Mouse (Mus musculus) bone marrow macrophage, adult 2 months (primary cell): ENCODE data around the gene Dcst2. TPM values are rescaled to one million over a fixed set of nuclear protein-coding genes. Genes with fewer than 3 reads are reported as not detected.

Experiments used
- H3K27ac ChIP-seq: 2 replicates; pipeline ENCODE4 v1.5.1; 2012; ENCODE audit warnings: low read depth, low read length; ENCODE audit not compliant: insufficient read depth
- H3K4me1 ChIP-seq: 2 replicates; pipeline ENCODE4 v1.6.1; 2012; ENCODE audit warnings: low read length; ENCODE audit not compliant: control insufficient read depth, insufficient read depth
- H3K4me3 ChIP-seq: 2 replicates; pipeline ENCODE4 v1.5.1; 2012; ENCODE audit warnings: mild to moderate bottlenecking, low read length, moderate library complexity; ENCODE audit not compliant: insufficient read depth
- CTCF ChIP-seq: IDR thresholded peaks from 2 replicates; pipeline ENCODE4 v1.5.1; 2012; ENCODE audit warnings: low read depth, mild to moderate bottlenecking, low read length, moderate library complexity
- POLR2A ChIP-seq: IDR thresholded peaks from 2 replicates; pipeline ENCODE4 v1.6.1; 2012; ENCODE audit warnings: mild to moderate bottlenecking, low read depth, low read length, borderline replicate concordance
- polyA plus RNA-seq: library from polyadenylated mRNA; stranded (reverse); fragments of >200 nt; gene quantifications from 2 replicates; pipeline ENCODE4 v1.2.4, GENCODE M21; 2012; ENCODE audit not compliant: missing spikeins, insufficient read depth, insufficient read length

Gene Dcst2
- polyA plus RNA-seq, 1 experiment, result not detected

DNA sequence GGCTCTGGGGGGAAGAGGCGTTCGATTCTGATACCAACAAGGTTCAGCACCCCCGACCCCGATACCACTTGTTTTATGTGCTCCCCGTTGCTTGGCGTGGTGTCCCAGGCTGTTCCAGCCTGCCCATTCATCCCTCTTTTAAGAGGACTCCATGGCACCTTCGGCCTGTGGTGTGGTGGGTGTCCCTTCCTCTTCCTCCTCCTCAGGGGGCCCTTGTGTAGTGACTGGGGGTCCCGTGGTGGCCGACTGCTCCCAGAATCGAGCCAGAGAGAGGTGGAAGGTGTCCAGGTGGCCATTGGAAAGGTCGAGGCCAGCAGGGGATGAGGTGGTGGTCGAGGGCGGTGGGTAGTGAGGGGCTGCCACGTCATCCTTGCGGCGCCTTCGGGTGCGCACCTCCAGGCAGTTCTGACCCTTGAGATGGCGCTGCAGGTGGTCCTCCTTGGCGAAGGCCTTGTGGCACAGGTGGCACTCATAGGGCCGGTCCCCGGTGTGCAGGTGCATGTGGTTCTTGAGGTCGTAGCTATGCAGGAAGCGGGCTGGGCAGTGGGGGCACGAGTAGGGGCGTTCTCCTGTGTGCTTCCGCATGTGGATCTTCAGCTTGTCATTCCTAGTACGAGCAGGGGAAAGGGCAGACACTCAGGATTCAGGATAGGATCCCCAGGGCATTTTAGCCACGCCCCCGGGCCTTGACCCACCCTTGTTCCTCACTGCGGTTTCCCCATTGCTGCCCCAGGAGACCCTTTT lies 17.8 kb downstream of the Dcst2 start:
- H3K4me3 ChIP-seq, result no peak overlapping the region
- TF ChIP-seq CTCF (no peak), POLR2A (no peak)
- H3K4me1 ChIP-seq, result peaks cover 19% of the 10 kb centered on the region
- no peak overlapping the region for H3K27ac ChIP-seq

DNA sequence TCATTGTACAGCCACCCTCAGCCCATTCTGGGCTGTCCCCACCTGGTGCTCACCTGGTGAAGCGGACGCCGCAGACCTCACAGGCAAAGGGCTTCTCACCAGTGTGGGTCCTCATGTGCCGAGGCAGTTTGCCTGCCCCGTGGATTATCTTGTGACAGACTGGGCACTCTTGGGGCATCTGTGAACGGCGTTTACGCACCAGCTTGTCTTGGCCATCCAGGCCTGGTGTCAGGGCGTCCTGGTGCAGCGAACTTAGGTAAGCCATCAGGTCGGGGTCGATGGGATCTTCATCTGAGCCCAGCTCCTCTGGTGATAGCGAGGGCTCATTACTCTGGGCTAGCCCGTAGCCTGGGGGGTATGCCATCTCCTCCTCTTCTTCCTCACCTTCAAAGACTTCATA lies 18.5 kb downstream of the Dcst2 start:
- H3K4me3 ChIP-seq, result no peak overlapping the region
- H3K4me1 ChIP-seq, result peaks cover 19% of the 10 kb centered on the region
- H3K27ac ChIP-seq, result no peak overlapping the region
- TF ChIP-seq CTCF (no peak), POLR2A (no peak)

DNA sequence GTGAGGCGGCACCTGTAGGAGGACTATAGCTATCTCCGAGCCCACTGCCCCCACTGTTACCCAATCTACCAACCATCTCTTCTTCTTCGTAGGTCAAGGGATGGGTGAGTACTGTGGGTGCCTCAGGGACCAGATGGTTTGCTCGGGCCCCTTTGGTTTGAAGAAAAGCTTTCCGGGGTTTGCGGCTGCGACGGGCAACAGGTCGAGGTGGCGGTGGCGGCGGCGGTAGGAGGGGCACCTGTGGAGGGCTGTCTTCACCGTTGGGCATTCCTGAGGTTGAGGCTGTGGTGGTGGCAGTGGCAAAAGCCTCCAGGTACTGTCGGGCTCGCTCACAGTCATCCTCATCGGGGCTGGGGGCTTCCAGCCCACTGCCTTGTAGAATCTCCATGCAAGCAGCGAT lies 18.9 kb downstream of the Dcst2 start:
- TF ChIP-seq POLR2A, result no peak
- TF ChIP-seq CTCF, result no peak
- Histone ChIP-seq H3K4me3 (no peak overlapping the region), H3K27ac (no peak overlapping the region), H3K4me1 (peaks cover 22% of the 10 kb centered on the region)

DNA sequence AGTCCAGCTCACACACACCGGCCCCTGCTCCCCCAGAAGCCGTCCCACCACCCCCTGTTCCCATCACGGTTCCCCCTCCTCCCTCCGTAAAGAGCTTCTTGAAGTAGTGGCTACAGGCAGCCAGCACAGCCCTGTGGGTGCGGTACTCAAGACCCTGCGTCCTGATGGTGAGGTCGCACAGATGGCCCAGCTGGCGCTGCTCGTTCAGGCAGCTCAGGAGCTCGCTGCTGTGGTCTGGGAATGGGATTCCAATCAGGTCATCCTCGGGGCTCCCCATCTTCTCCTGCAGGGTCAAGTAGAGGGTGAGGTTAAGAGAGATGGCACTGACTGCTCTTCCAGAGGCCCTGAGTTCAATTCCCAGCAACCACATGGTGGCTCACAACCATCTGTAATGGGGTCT lies 19.5 kb downstream of the Dcst2 start:
- no peak for TF ChIP-seq CTCF
- TF ChIP-seq POLR2A, result no peak
- Histone ChIP-seq H3K4me1 (peaks cover 27% of the 10 kb centered on the region), H3K27ac (no peak overlapping the region), H3K4me3 (no peak overlapping the region)

DNA sequence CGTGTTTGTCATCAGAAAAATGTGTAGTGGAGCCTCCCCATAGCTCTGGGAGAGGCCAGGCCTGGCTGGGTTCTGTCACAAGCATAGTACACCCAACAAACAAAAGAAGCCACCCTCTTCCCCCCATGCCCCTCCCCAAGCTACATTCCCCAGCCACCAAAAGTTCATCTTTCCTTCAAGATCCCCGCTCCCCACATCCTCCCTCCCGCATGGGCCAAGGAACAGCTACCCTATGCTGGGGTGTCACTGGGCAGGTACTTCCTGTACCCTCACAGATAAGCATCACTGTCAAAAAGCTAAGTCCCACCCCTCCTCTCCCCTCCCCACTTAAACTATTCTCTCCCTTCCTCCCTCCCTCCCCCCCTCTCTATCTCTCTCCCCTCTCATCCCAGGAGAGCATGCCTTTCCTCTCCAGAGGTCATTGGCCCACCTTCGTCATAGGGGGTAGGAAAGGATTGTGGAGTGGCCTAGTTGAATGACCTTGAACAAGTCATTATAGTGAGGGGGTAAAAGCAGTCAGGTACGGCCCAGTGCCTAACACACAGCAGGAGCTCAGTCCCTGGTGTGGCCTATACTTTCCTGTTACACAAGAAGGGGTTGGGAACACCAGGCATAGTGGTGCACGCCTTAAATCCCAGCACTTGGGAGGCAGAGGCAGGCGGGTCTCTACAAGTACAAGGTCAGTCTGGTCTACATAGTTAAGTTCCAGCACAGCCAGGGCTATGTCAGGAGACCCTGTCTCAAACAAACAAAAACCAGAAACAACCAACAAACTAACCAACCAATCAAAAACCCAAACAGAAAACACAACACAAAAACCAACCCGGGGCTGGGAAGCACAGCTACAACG lies 20.5 kb downstream of the Dcst2 start:
- Histone ChIP-seq H3K4me3 (no peak overlapping the region), H3K27ac (no peak overlapping the region), H3K4me1 (peaks cover 34% of the 10 kb centered on the region)
- TF ChIP-seq POLR2A, result no peak
- no peak for TF ChIP-seq CTCF

DNA sequence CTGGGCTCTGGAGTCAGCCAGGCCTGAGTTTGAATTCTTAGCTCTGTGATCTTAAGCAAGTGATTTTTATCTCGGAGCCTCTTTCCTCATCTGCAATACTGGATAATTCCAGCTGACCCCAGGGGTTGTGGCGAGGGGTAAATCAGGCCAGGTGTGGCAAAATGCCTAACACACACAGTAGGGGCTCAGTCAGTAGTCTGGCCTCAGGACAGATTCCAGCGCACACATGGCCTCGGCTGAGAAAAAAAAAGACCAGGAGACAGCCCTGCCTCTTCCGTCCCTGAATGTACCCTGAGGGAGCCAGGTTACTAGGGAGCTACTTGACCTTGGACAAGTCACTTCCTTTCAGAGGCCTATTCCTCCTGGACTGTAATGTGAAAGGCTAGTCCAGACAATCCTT lies 21.2 kb downstream of the Dcst2 start:
- Histone ChIP-seq H3K27ac (no peak overlapping the region), H3K4me1 (peaks cover 41% of the 10 kb centered on the region), H3K4me3 (no peak overlapping the region)
- TF ChIP-seq CTCF (no peak), POLR2A (no peak)

DNA sequence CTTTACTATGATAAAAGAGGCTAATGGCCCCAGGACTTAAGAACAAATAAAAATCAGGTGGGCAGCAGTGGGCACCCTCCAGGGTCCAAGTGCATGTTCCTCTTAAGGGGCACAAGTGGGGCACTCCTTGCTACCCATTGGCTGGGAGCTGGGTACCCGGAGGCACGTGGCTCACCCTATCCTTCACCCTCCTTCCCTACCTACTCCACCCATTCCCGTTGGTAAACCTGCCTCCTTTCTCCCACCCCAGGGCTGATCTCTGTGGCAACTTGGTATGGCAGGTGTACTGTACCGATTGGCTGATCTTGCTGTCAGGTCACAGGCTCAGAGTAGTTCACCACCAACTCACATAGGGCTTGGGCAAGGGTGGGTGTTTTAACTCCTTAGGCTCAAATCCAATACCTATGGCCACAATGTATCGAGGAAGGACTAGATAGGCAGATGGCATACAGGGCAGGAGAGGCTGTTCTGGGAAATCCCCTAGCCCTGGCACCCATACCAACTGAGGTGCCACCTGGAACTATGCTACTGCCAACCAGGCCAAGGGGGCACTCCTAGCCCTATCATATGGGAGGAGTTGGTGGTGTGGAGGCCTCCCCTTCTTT lies 22.0 kb downstream of the Dcst2 start:
- no peak overlapping the region for H3K27ac ChIP-seq
- TF ChIP-seq POLR2A (no peak), CTCF (no peak)
- no peak overlapping the region for H3K4me3 ChIP-seq
- H3K4me1 ChIP-seq, result peaks cover 46% of the 10 kb centered on the region

DNA sequence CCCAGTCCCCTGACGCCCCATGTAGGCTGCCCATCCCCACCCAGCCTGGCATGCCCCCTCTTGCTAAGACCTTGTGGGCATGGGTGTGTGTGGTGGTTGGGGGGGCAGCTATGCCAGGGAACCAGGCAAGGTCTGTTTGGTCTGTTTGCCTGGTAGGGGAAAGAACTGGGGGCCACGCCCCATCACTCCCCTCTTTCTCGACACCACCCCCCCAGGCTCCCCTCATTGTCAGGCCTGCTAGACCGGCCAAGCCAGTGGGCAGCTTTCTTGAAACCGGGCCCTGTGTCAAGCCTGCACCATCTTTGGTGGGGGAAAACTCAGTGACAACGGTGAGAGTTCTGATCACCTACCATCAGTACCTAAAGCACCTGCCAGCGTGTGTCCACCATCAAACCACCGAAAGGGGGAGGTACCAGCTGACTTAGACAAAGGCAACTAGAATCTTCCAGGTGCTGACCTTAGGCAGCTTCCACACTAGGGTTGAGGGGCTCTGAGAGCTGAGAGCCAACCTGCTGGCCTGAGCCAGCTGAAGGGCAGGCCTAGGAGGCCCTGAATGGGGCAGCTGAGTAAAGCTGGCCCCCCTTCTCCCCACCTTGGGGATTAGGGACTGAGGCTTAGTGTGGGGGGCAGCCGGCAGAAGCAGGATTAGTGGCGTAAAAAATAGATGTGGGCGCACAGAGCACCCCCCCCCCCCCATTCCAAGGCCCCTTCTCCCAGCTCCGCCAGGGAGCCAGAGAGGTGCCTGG lies 22.7 kb downstream of the Dcst2 start:
- H3K4me3 ChIP-seq, result no peak overlapping the region
- H3K27ac ChIP-seq, result no peak overlapping the region

DNA sequence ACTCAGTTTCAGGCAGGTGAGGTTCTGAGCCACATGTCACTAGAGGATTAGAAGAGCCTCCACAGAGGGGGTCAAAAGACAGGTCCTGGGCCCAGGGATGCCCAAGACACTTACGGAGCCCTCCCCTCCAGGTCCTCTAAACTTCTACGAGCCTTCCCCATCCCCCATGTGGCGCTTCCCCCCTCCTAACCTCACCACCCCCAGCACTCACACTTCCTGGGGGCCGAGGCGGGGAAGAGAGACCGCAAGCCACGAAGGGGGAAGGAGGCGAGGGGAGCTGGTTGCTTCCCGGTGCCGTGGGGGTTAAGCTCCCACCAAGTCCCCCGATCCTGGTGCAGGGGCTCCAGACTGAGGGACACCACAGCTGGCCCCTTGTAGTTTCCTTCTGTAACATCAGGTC lies 23.7 kb downstream of the Dcst2 start:
- Histone ChIP-seq H3K4me3 (no peak overlapping the region), H3K27ac (peak overlapping the region; percentile 17), H3K4me1 (peaks cover 53% of the 10 kb centered on the region)
- no peak for TF ChIP-seq CTCF
- TF ChIP-seq POLR2A, result no peak

More for the DNA sequence above, 22.7 kb downstream of the Dcst2 start:
- peaks cover 44% of the 10 kb centered on the region for H3K4me1 ChIP-seq
- TF ChIP-seq POLR2A (no peak), CTCF (no peak)
